ENCODE assay signal across 23 mouse cellular contexts in the genomic region with DNA sequence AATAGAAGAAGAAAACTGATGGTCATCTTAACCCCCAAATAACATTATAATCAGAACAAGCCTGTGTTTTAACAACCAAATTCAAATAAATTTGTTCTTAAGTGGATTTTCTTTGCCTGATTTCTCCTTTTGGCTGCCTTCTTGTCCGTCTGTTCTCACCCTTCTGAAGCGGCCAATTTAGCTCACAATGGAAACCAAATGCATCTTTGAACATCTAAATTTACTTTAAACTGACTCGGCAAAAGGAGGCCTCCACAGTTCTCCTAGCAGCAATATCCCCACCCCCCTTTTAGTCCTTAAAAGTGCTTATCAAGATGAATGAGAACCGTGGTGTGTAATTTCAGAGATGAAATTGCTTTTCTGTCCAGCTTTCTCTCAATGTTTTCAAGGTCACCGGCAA.
"Had no signal": no experiment of that assay in that cellular context is flagged by ENCODE, and none has a peak within 500 bp of the region (broad histone marks: within the 10 kb centered on the region; RNA-seq: fewer than 3 reads in every experiment).

No protein-coding gene starts in this region.

- DNase-seq: kidney, adult 18-20 months; kidney, adult 9 months; kidney, postnatal 14 days; kidney, postnatal 4 days; liver; lung, adult 18-20 months; lung, postnatal 10 days; lung, postnatal 36 days; retina, postnatal 1 day; thymus, adult 18-20 months; thymus, postnatal 36 days had no signal

- ATAC-seq: liver, embryonic 12.5 days; midbrain, embryonic 13.5 days; midbrain, embryonic 16.5 days had no signal

- H3K4me3 ChIP-seq: limb, embryonic 10.5 days; limb, embryonic 13.5 days; liver, embryonic 12.5 days; liver, embryonic 15.5 days; lung, embryonic 15.5 days; megakaryocyte, embryonic 14.5 days; midbrain, embryonic 10.5 days; midbrain, embryonic 13.5 days; myocyte; neural tube, embryonic 13.5 days had no signal

- H3K27ac ChIP-seq: limb, embryonic 10.5 days; limb, embryonic 13.5 days; liver, embryonic 12.5 days; liver, embryonic 15.5 days; lung, embryonic 15.5 days; midbrain, embryonic 10.5 days; midbrain, embryonic 13.5 days; neural tube, embryonic 13.5 days; stomach, postnatal 0 days had no signal
